Mouse (Mus musculus) midbrain, embryonic 12.5 days (tissue): ENCODE results near the gene Zic4. TPM values are rescaled to one million over a fixed set of nuclear protein-coding genes. Genes with fewer than 3 reads are reported as not detected.

Experiments used
- ATAC-seq: fragments of 200-750 bp; cut with Nextera tagmentation; 2 replicates; pipeline ENCODE4 v1.8.0; 2017; ENCODE audit warnings: low read depth, moderate TSS enrichment, moderate library complexity; ENCODE audit not compliant: low FRiP score
- H3K27ac ChIP-seq: fragments of 300-500 bp; sonication (generic); replicated peaks from 2 replicates; pipeline ENCODE4 v1.5.1; 2016; ENCODE audit warnings: mild to moderate bottlenecking
- H3K27me3 ChIP-seq: fragments of 300-500 bp; sonication (generic); 2 replicates; pipeline ENCODE4 v1.6.1; 2016; ENCODE audit warnings: mild to moderate bottlenecking
- H3K36me3 ChIP-seq: fragments of 300-500 bp; sonication (generic); 2 replicates; pipeline ENCODE4 v1.6.1; 2016
- H3K4me1 ChIP-seq: fragments of 300-500 bp; sonication (generic); 2 replicates; pipeline ENCODE4 v1.6.1; 2016
- H3K4me2 ChIP-seq: fragments of 300-500 bp; sonication (generic); replicated peaks from 2 replicates; pipeline ENCODE4 v1.6.1; 2016; ENCODE audit warnings: mild to moderate bottlenecking, moderate library complexity
- H3K4me3 ChIP-seq: fragments of 300-500 bp; sonication (generic); 2 replicates; pipeline ENCODE4 v1.5.1; 2016; ENCODE audit warnings: mild to moderate bottlenecking
- H3K9ac ChIP-seq: fragments of 300-500 bp; sonication (generic); replicated peaks from 2 replicates; pipeline ENCODE4 v1.6.1; 2016; ENCODE audit warnings: mild to moderate bottlenecking, moderate library complexity
- H3K9me3 ChIP-seq: fragments of 300-500 bp; sonication (generic); 2 replicates; pipeline ENCODE4 v1.6.1; 2016; ENCODE audit warnings: mild to moderate bottlenecking
- WGBS: fragments of 180-500 bp; shearing (Covaris S2); methylation state at CpG from one replicate; pipeline ENCODE4 v1.1.7; 2016; 5-methylcytosine and 5-hydroxymethylcytosine counted together
- polyA plus RNA-seq: library from polyadenylated mRNA; unstranded; fragments of >200 nt; fragmentation: Nextera tagmentation; extraction: Ambion mirVana; gene quantifications from 2 replicates; pipeline ENCODE4 v1.2.1, GENCODE M21; 2016

The Zic4 gene
- polyA plus RNA-seq, 1 experiment from 2014 or later, result 44.6 TPM

DNA sequence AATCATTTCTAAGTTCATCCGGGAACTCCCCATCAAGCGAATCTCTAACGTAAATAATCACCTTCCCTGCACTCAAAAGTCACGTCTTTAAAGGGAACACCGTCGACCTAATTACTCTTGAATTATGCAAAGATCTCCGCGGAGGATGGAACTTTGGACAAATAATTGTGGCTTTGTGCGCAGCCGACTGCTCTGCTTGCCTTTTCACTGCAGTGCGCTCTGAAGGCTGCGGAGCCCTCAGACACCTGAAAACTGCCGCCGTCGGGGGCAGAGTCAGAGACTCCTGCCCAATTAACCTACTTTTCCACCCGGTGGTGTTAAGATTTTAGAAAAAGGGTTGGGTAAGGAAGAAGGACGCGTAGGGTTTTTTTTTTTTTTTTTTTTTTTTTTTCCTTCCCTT, 58.2 kb downstream of the Zic4 start:
- peak overlapping the region; percentile 41 for H3K4me2 ChIP-seq
- no peaks in the 10 kb centered on the region for H3K9me3 ChIP-seq
- H3K27me3 ChIP-seq, result peaks cover 57% of the 10 kb centered on the region
- no peak overlapping the region for H3K9ac ChIP-seq
- H3K27ac ChIP-seq, result 0 out of 2 replicates have a peak overlapping the region, but pooled peaks have one; percentile 10
- WGBS, result under 1% methylated on average over 18 of the region's 18 CpGs
- no peak for ATAC-seq
- H3K36me3 ChIP-seq, result no peaks in the 10 kb centered on the region
- peaks cover 11% of the 10 kb centered on the region for H3K4me1 ChIP-seq
- peak overlapping the region; percentile 19 for H3K4me3 ChIP-seq

Other genes starting within 250 kb of the Zic4 start
- 11.9 and 17.2 TPM in 2 replicates for gene Zic1, start 3.4 kb downstream of the Zic4 start, polyA plus RNA-seq